Mouse (Mus musculus) gastrocnemius, adult 2 months (tissue): ENCODE data around the gene Wdr44. TPM values are rescaled to one million over a fixed set of nuclear protein-coding genes. Genes with fewer than 3 reads are reported as not detected.
A peak's percentile ranks its signal among the peaks of the same experiment; 100 is the strongest.
"Not testable (repeated sequence)": the region's sequence is repeated elsewhere in the genome, so short reads cannot be mapped to it uniquely, and the experiment has no call there.

Source experiments
- DNase-seq: peaks from one replicate; pipeline ENCODE4 v3.0.0; 2022
- H3K27ac ChIP-seq: fragments of 200-600 bp; 2 replicates; pipeline ENCODE4 v1.8.1; 2022; ENCODE audit warnings: mild to moderate bottlenecking
- H3K4me3 ChIP-seq: fragments of 200-600 bp; 2 replicates; pipeline ENCODE4 v1.8.1; 2022; ENCODE audit warnings: mild to moderate bottlenecking, moderate library complexity
- CTCF ChIP-seq: fragments of 200-600 bp; IDR thresholded peaks from 2 replicates; pipeline ENCODE4 v1.8.1; 2022; ENCODE audit warnings: antibody characterized with exemption, mild to moderate bottlenecking, moderate library complexity
- intact Hi-C: fragments of 180-260 bp; cut with DNase I; formaldehyde crosslinking; loops from one replicate; pipeline ENCODE4 v1.15.1; 2025
- total RNA-seq, 2 experiments: library from RNA; stranded (reverse); gene quantifications; 2 replicates each; pipeline ENCODE4 v1.2.3; 2021

Wdr44 gene
- total RNA-seq, 2 experiments from 2014 or later: 18.1 to 19.8 TPM

GRCm38 (mm10) chrX:23699023-23699422 lies 6.2 kb downstream of the Wdr44 start:
- intact Hi-C loops: loop anchor here (10.0 kb wide), 1 partner anchor 66 kb away; no protein-coding TSS in a partner anchor
- no peak for TF ChIP-seq CTCF
- no peak for DNase-seq
- Histone ChIP-seq H3K27ac (no peak overlapping the region), H3K4me3 (no peak overlapping the region)

DNA sequence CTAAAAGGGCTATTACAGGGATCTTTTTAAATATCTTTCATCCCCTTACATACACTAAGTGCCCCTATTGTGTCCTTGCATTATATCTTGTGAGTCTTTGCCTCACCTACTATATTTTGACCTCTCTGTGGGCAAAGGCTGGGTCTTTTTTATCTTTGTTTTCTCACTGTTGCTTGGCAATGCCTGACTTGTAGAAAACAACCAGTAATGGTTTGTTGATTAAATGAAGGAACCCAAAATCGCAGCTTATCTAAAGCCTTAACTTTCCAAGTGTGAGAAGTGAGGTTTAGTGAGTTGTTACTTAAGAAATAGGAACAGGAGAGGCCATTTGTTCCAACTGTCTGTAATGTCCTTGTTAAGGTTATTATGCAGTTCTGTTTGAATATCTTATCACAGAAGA lies 24.4 kb downstream of the Wdr44 start:
- intact Hi-C loops: no loop called here
- TF ChIP-seq CTCF: no peak
- Histone ChIP-seq H3K27ac (no peak overlapping the region), H3K4me3 (no peak overlapping the region)
- DNase-seq: no peak

DNA sequence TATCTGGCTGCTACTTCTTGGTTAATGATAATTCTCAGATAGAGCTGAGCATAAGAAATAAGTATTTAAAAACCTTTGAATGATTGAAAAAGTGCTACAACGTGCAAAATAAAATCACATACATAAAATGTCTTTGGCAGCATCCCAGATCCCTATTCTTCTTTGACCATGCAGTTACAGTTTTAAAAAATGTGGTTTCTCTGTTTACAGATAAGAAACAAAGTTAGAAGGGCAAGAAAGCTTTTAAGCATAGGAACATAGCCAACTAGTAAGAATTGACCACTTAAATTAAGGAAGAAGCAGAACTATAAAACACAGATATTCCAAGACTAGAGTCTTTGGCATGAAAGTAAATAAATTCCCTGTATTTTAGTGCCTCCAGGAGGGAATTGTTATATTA lies 34.6 kb downstream of the Wdr44 start:
- no peak overlapping the region for H3K4me3 ChIP-seq
- intact Hi-C loops: no loop called here
- no peak for DNase-seq
- TF ChIP-seq CTCF: no peak
- H3K27ac ChIP-seq: no peak overlapping the region

DNA sequence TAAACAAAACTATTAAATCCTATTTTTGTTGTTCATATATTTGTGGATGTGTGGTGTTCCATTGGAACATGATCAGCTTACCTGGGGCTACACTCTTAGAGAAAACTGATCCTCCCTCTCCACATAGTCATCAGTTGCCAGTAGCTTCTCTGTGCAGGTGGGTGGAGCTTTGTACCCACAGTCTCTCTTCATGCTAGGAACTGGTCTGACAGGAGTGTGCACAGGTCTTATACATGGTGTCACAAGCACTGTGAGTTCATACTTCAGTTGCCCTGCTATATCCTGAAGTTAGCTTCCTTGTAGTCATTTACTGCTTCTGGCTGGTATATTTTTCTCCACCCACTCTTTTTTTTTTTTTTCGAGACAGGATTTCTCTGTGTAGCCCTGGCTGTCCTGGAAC lies 61.8 kb downstream of the Wdr44 start:
- Histone ChIP-seq H3K27ac (no peak overlapping the region), H3K4me3 (no peak overlapping the region)
- intact Hi-C loops: no loop called here
- no peak for DNase-seq
- TF ChIP-seq CTCF: no peak

GRCm38 (mm10) chrX:23767849-23768248 lies 75.0 kb downstream of the Wdr44 start:
- intact Hi-C loops: loop anchor here (10.0 kb wide), 1 partner anchor 73 kb away; the partner anchor contains the start of gene Wdr44
- no peak for DNase-seq
- Histone ChIP-seq H3K4me3 (no peak overlapping the region), H3K27ac (no peak overlapping the region)
- TF ChIP-seq CTCF: no peak

- H3K27ac ChIP-seq: no peak overlapping the region
- DNase-seq: no peak
- TF ChIP-seq CTCF: no peak
- intact Hi-C loops: no loop called here
- H3K4me3 ChIP-seq: no peak overlapping the region
Measured at GRCm38 (mm10) chrX:23807125-23807524, 114.3 kb downstream of the Wdr44 start.

GRCm38 (mm10) chrX:23810365-23810764 lies 117.5 kb downstream of the Wdr44 start:
- intact Hi-C loops: no loop called here
- no peak for DNase-seq
- H3K4me3 ChIP-seq: no peak overlapping the region
- no peak for TF ChIP-seq CTCF
- H3K27ac ChIP-seq: no peak overlapping the region

- TF ChIP-seq CTCF: peak; percentile 46
- H3K4me3 ChIP-seq, intact Hi-C loops: not testable (repeated sequence)
Measured at GRCm38 (mm10) chrX:23813287-23813686, 120.4 kb downstream of the Wdr44 start.

GRCm38 (mm10) chrX:23822885-23823284 lies 130.0 kb downstream of the Wdr44 start:
- intact Hi-C loops, DNase-seq, H3K4me3 ChIP-seq, H3K27ac ChIP-seq: not testable (repeated sequence)

More at GRCm38 (mm10) chrX:23813287-23813686, 120.4 kb downstream of the Wdr44 start:
- DNase-seq, H3K27ac ChIP-seq: not testable (repeated sequence)

- DNase-seq: peak; percentile 36
- H3K27ac ChIP-seq: no peak overlapping the region
- intact Hi-C loops: no loop called here
- H3K4me3 ChIP-seq: peak overlapping the region; percentile 57
- TF ChIP-seq CTCF: no peak
Measured at GRCm38 (mm10) chrX:23823398-23824023, 130.7 kb downstream of the Wdr44 start.

- DNase-seq, H3K27ac ChIP-seq, intact Hi-C loops, H3K4me3 ChIP-seq: not testable (repeated sequence)
Measured at GRCm38 (mm10) chrX:23833784-23834183, 140.9 kb downstream of the Wdr44 start.

DNA sequence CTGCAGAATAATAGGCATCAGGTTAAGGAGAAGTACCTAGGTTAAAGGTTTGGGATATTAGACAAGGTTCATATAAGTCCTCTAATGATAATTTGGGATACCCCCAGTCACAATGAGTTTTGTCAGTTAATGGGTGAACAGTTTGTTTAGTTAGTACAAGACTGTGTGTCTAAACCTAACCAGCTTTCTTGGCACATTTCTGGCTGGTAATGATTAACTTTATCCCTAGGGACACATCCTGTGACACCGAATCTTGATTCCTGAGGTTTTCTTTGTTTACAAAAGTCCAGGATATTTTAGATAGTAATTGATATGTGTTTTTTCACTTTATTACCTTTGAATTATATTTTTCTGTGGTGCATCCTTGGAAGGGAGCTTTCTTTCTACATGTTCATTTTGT lies 148.1 kb downstream of the Wdr44 start:
- no peak overlapping the region for H3K27ac ChIP-seq
- intact Hi-C loops: no loop called here
- no peak for TF ChIP-seq CTCF
- DNase-seq: no peak
- no peak overlapping the region for H3K4me3 ChIP-seq

Other genes starting within 250 kb of the Wdr44 start
- gene Gm4907, start 189.5 kb downstream of the Wdr44 start, total RNA-seq: not detected